Mouse (Mus musculus): ENCODE measurements around the gene Ly6g6f. TPM values are rescaled to one million over a fixed set of nuclear protein-coding genes. Genes with fewer than 3 reads are reported as not detected.

Ly6g6f gene
- polyA plus RNA-seq, 1 experiment from 2014 or later, result 0.62 TPM

DNA sequence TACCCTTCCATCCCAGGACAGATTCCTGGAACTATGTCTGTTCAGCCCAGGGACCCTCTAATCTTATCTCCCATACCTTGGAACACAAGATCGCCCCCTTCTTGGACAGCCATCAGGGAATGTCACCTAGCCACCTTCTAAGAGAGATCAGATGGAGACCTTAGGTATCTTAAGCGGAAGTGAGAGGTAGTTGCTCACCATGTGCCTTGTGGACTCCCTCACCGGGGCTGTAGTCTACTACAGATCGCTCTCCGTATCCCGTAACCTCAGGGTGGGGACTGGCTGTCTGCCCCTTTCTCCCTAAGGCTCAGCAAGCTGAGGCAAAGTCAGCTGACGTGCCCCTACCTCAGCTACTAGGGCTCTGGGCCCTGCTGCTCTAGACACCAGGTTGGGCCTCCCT lies 18.7 kb upstream of the Ly6g6f start:
- Histone ChIP-seq H3K4me1 (peaks cover 4% of the 10 kb centered on the region; the same call in 1 of the 2 replicates), H3K4me3 (no peak overlapping the region), H3K9me3 (replicated peaks) (no peaks in the 10 kb centered on the region), H3K27me3 (no peaks in the 10 kb centered on the region), H3K4me2 (replicated peaks) (no peak overlapping the region), H3K36me3 (peaks cover 50% of the 10 kb centered on the region), H3K27ac (no peak overlapping the region), H3K9ac (no peak overlapping the region)
- ATAC-seq (ENCODE audit: low FRiP score), result no peak
- WGBS, result 92% methylated on average over 7 of the region's 7 CpGs

DNA sequence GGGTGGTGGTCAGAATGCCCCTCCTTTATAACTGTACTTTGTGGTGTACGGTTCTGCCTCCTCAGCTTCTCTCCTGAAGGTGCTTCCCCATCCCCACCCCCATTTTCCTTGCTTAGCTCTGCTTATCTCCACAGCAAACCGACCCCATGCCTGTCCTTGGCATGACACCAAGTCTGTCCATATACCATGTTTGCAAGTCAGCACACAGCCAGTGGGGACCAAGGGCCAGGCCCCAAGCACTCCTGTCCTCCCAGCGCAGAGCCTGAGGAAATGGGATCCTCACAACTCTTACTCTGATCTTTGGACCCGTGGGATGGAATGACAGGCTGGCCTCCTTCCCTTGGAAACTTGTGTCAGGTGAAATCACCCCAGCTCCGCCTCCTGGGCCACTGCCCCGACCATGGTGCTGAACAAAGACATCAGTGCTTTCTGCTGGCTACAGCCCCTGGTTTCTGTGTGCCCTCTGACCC lies 17.8 kb upstream of the Ly6g6f start:
- H3K4me3 ChIP-seq, result no peak overlapping the region
- H3K27me3 ChIP-seq, result no peaks in the 10 kb centered on the region
- no peak overlapping the region for H3K4me2 ChIP-seq (replicated peaks)
- peaks cover 4% of the 10 kb centered on the region; the same call in 1 of the 2 replicates for H3K4me1 ChIP-seq
- H3K9ac ChIP-seq, result 0 out of 2 replicates have a peak overlapping the region, but pooled peaks have one; percentile 27
- 71% methylated on average over 6 of the region's 6 CpGs for WGBS
- H3K9me3 ChIP-seq (replicated peaks), result no peaks in the 10 kb centered on the region
- H3K36me3 ChIP-seq, result peaks cover 57% of the 10 kb centered on the region
- ATAC-seq (ENCODE audit: low FRiP score), result no peak
- no peak overlapping the region for H3K27ac ChIP-seq

DNA sequence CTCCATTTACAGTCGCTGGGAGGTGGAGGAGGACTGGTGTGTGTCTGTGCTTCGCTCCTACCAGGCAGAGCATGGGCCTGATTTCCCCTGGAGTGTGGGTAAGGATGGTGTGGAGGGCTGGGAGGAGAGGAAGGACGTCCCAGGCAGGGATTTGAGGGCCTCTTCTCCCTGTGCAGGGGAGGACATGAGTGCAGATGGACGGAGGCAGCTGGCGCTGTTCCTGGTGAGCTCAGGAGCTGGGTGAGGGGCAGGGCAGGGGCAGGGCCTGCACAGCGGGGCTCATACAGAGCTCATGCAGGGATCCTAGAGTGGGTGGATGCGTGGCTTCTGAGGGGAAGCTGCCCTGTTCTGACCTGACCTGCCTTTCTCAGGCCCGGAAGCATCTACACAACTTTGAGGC lies 16.9 kb upstream of the Ly6g6f start:
- no peak for ATAC-seq (ENCODE audit: low FRiP score)
- H3K36me3 ChIP-seq, result peaks cover 61% of the 10 kb centered on the region
- no peak overlapping the region for H3K4me3 ChIP-seq

DNA sequence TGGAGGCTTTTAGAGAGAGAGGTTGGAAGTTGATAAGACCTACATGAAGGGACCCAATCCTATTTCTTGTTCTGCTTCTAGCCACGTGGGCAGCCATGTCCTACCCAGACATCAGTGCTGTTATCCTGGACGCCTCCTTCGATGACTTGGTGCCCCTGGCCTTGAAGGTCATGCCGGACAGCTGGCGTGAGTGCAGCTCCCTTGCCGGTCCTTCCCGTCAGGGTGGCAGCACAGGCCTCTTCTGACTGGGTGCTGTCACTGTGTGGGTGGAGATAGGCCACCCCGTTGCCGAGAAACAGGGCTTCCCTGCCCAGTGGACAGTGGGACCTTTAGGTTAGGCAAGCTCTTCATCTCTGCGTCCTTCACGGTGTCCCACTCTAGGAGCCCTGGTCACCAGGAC lies 15.8 kb upstream of the Ly6g6f start:
- Histone ChIP-seq H3K4me3 (no peak overlapping the region), H3K9me3 (replicated peaks) (no peaks in the 10 kb centered on the region), H3K27me3 (no peaks in the 10 kb centered on the region), H3K36me3 (peaks cover 72% of the 10 kb centered on the region), H3K9ac (no peak overlapping the region), H3K4me2 (replicated peaks) (no peak overlapping the region), H3K4me1 (peaks cover 2% of the 10 kb centered on the region; the same call in 1 of the 2 replicates), H3K27ac (no peak overlapping the region)
- ATAC-seq (ENCODE audit: low FRiP score), result no peak
- 88% methylated on average over 11 of the region's 11 CpGs for WGBS

More for the DNA sequence above, 16.9 kb upstream of the Ly6g6f start:
- no peak overlapping the region for H3K4me2 ChIP-seq (replicated peaks)
- H3K27me3 ChIP-seq, result no peaks in the 10 kb centered on the region
- H3K9me3 ChIP-seq (replicated peaks), result no peaks in the 10 kb centered on the region
- 81% methylated on average over 8 of the region's 8 CpGs for WGBS
- no peak overlapping the region for H3K9ac ChIP-seq
- H3K27ac ChIP-seq, result no peak overlapping the region
- H3K4me1 ChIP-seq, result peaks cover 4% of the 10 kb centered on the region; the same call in 1 of the 2 replicates

DNA sequence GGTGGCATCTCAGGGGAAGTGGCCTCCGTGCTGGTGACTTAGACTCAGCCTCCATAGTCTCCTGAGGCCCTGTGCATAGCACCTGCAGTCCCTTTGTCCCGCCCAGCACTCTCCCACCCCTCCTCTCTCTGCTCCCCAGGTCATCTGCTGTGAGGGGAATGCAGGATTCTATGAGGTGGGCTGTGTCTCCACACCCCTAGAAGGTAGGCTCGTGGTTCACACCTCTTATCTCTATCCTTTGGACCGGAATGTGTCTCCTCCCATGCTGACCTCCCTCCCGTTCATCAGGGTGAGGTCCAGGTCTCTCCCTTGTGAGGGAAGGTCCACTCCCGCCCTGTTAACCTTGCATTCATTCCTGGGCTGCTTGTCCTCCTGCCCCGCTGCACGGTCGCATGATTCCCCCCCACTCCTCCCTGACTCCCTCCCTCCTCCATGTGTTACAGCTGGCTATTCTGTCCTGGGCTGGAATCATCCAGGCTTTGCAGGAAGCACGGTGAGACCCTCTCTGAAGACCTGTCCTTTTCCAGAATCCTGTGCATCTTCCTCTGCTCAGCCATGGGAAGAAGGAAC lies 14.9 kb upstream of the Ly6g6f start:
- no peaks in the 10 kb centered on the region for H3K27me3 ChIP-seq
- H3K9me3 ChIP-seq (replicated peaks), result no peaks in the 10 kb centered on the region
- no peak overlapping the region for H3K4me3 ChIP-seq
- ATAC-seq (ENCODE audit: low FRiP score), result no peak
- no peak overlapping the region for H3K27ac ChIP-seq
- 70% methylated on average over 10 of the region's 10 CpGs for WGBS
- H3K36me3 ChIP-seq, result peaks cover 79% of the 10 kb centered on the region
- H3K9ac ChIP-seq, result no peak overlapping the region
- H3K4me1 ChIP-seq, result no peaks in the 10 kb centered on the region
- H3K4me2 ChIP-seq (replicated peaks), result no peak overlapping the region

DNA sequence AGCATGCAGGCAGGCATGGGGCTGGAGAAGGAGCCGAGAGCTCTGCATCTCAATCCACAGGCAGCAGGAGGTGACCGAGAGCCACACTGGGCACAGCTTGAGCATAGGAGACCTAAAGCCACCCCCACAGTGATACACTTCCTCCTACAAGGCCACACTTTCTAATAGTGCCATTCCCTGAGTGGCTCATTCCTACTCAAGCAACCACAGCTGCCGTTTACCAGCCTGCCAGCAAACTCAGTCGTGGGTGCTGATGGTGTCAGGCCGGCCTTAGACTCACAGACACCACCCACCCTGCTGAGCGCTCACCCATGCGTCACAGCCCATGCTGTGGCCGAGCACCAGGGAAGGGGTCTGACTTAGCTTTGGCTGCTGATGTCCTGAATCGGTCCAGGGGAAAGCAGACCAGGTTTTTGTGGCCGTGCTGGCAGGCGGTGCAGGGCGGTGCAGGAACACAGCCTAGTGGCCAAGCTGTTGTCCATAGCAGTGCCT lies 11.8 kb upstream of the Ly6g6f start:
- Histone ChIP-seq H3K9me3 (replicated peaks) (no peaks in the 10 kb centered on the region), H3K27me3 (no peaks in the 10 kb centered on the region), H3K36me3 (peaks cover 90% of the 10 kb centered on the region), H3K4me2 (replicated peaks) (no peak overlapping the region), H3K27ac (no peak overlapping the region), H3K4me3 (no peak overlapping the region), H3K9ac (no peak overlapping the region), H3K4me1 (no peaks in the 10 kb centered on the region)
- WGBS, result 79% methylated on average over 12 of the region's 12 CpGs
- no peak for ATAC-seq (ENCODE audit: low FRiP score)

DNA sequence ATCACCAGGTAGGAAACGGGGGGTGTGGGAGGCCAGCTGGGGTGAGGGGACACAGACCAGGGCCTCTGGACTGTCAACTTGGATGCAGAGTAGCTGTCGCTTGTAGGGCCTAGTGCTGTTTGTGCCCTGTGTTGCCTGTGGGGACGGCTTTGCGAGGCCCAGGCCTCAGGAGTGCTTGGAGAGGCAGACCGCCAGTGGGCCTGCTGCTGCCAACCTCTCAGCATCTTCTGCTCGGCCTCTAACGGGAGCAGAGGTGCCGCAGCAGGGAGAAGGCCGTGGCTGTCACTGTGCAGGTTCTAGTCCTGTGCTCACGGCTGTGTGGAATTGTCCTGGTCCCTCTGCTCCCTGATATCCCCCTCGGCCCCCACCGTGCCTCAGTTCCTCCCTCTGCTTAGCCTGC lies 11.2 kb upstream of the Ly6g6f start:
- H3K4me1 ChIP-seq, result no peaks in the 10 kb centered on the region
- H3K4me3 ChIP-seq, result no peak overlapping the region
- 84% methylated on average over 12 of the region's 12 CpGs for WGBS
- H3K36me3 ChIP-seq, result peaks cover 90% of the 10 kb centered on the region
- no peaks in the 10 kb centered on the region for H3K9me3 ChIP-seq (replicated peaks)
- H3K27me3 ChIP-seq, result no peaks in the 10 kb centered on the region
- H3K9ac ChIP-seq, result no peak overlapping the region
- no peak overlapping the region for H3K27ac ChIP-seq
- ATAC-seq (ENCODE audit: low FRiP score), result no peak
- H3K4me2 ChIP-seq (replicated peaks), result no peak overlapping the region

DNA sequence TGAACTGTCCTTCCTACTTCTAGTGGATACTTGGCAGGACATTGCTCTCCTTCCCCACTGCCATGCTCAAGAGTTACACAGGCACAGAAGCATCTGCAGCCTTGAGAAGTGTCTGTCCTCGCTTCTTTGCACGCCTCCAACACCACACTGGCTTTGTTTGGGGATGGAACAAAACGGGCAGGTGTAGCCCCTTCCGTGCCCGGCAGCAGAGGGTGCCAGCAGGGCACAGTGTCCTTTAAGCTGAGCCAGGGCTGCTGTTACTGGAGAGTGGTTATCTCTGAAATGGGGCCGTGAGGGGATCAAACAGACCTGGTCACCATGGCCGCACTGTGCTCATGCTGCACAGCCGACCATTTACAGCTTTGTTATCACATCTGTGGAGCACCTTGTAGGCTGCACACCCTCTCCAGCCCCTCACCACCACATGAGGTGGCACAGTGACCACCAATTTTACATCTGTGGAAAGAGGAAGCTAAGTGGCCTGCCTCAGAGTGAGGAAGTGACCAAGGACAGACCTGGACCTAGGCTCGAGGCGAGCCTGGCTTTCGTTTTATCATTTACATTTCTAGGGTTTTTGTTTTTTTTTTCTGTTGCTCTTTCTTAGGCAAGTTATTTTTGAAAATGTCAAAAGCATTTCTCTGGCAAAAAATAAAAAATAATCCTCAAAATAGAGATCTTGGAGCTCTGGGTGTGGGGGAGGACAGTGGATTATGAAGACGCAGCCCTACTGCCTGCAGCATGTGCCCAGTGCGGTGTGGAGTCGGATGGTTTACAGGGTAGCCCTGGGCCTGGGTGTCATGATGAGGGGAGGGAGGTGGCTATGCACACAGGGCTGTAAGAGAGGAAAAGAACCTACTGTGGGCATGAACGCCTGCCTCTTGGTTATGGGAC lies 9.3 kb upstream of the Ly6g6f start:
- H3K27me3 ChIP-seq, result no peaks in the 10 kb centered on the region
- no peak overlapping the region for H3K4me2 ChIP-seq (replicated peaks)
- H3K27ac ChIP-seq, result no peak overlapping the region
- 92% methylated on average over 15 of the region's 15 CpGs for WGBS
- peaks cover 77% of the 10 kb centered on the region for H3K36me3 ChIP-seq
- ATAC-seq (ENCODE audit: low FRiP score), result no peak
- H3K9me3 ChIP-seq (replicated peaks), result no peaks in the 10 kb centered on the region
- H3K4me1 ChIP-seq, result peaks cover 12% of the 10 kb centered on the region
- H3K9ac ChIP-seq, result 0 out of 2 replicates have a peak overlapping the region, but pooled peaks have one; percentile 8
- H3K4me3 ChIP-seq, result no peak overlapping the region

DNA sequence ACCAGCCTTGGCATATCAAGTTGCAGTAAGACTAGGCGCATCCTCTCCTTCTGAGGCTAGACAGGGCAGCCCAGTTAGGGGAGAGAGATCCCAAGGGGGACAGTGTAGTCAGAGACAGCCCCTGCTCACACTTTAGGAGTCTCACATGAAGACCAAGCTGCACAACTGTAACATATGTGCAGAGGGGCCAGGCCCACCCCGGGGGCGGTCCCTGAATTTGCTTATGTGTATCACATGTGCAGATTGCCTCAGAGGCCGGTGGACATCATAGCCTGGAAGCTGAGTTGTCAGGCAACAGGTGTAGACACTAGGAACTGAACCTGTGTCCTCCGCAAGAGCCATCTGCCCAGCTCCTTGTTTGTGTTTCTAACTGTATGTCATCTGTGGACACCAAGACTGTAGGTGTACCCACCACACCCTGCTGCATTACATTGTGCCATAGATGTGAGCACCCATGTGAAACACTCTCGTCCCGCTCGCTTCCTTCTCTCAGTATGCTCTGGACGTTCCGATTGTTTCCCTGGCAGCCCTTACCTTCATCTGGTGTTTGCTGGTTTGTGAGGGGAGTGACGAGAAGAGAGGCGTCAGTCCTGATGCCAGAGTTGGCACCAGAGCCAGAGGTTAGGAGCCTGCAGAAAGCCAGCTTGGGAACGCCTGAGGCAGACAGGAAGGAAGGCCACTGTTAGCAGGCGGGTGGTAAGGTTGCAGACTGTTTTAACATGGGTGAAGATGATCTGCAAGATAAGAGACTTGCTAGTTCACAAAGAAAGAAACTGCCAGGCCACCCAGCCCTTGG lies 7.2 kb upstream of the Ly6g6f start:
- Histone ChIP-seq H3K27ac (no peak overlapping the region), H3K9me3 (replicated peaks) (no peaks in the 10 kb centered on the region), H3K36me3 (peaks cover 62% of the 10 kb centered on the region), H3K9ac (peak overlapping the region; percentile 32; the same call in 1 of the 2 replicates), H3K4me1 (peaks cover 12% of the 10 kb centered on the region), H3K4me2 (replicated peaks) (no peak overlapping the region), H3K4me3 (no peak overlapping the region), H3K27me3 (no peaks in the 10 kb centered on the region)
- ATAC-seq (ENCODE audit: low FRiP score), result no peak
- WGBS, result 90% methylated on average over 14 of the region's 14 CpGs

DNA sequence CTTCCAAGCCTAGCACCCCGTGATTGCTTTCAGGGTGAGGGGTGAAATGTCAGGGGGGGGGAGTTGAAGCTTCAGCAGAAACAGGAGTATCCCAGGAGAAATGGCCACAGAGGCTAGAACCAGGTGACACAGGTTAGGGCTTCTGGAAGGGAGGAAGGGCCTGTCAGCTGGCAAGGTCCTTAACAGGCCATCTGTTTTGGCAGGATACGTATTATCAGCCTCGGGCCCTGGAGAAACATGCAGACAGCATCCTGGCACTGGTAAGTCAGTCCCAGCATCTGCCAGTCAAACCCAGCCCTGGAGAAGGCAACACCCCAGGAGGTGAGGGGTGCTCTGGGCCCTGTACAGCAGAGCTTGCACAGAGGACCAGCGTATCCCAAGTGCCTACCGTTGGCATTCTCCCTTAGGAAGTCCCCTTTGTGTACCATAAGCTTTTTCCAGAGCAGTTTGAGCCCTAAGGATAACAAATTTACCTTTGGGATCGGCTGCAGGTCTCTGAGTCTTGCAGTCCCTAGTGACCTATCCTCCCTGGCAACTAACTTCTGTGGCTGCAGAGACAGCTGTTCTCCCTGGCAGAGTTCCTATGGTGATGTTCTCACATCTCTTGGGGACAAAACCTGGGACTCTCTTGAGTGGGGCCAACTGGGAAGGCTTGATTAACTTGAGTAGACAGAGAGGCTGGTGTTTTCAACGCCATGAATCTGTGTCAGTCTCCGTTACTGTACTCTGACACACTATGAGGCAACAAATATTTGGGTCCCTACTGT lies 4.9 kb upstream of the Ly6g6f start:
- 69% methylated on average over 8 of the region's 8 CpGs for WGBS
- Histone ChIP-seq H3K36me3 (peaks cover 42% of the 10 kb centered on the region), H3K4me1 (peaks cover 12% of the 10 kb centered on the region), H3K9ac (peak overlapping the region; percentile 82), H3K9me3 (replicated peaks) (no peaks in the 10 kb centered on the region), H3K27ac (peak overlapping the region; percentile 97; the same call in 1 of the 2 replicates), H3K27me3 (0 out of 2 replicates have a peak, but pooled peaks cover 5% of the 10 kb centered on the region), H3K4me2 (replicated peaks) (peak overlapping the region; percentile 67), H3K4me3 (peak overlapping the region; percentile 67)
- ATAC-seq (ENCODE audit: low FRiP score), result no peak

DNA sequence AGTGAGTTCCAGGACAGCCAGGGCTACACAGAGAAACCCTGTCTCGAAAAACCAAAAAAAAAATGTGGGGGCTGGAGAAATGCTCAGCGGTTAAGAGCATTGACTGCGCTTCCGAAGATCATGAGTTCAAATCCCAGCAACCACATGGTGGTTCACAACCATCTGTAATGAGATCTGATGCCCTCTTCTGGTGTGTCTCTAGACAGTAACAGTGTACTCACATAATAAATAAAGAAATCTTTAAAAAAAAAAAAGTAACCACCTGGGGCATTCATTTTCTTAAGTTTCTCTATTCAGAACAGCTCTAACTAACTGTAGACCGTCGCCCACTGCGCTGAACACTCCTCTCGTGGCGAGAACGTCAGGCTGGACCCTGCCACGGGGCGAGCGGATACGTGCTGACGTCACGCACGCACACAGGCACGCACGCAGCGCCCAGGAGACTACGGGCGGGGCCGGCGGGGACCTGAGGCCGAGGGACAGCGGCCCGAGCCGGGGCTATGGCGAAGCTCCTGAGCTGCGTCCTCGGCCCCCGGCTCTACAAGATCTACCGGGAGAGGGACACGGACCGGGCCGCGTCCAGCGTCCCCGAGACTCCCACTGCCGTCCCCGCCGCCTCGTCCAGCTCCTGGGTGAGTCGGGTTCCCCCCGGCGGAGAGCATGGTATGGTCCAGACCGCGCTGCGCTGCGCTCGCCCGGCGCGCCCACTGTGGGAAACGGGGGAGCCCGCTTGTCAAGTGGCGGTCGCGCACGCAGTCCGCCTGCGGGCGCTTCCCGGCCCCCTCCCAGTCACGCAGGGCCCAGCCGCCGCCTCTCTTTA lies 3.6 kb upstream of the Ly6g6f start, which contains the start of gene Abhd16a:
Abhd16a (plus strand) TSS at position 439 of the 820 bp plus-strand sequence.
- H3K4me1 ChIP-seq, result peaks cover 12% of the 10 kb centered on the region

More for the DNA sequence above, 3.6 kb upstream of the Ly6g6f start, which contains the start of gene Abhd16a:
- Histone ChIP-seq H3K9me3 (replicated peaks) (no peaks in the 10 kb centered on the region), H3K27ac (peak within 1 kb of the TSS; percentile 97), H3K4me3 (peak within 1 kb of the TSS; percentile 67), H3K4me2 (replicated peaks) (peak within 1 kb of the TSS; percentile 67), H3K36me3 (peaks cover 28% of the 10 kb centered on the region), H3K27me3 (0 out of 2 replicates have a peak, but pooled peaks cover 6% of the 10 kb centered on the region), H3K9ac (peak within 1 kb of the TSS; percentile 82)
- peak; percentile 98 for ATAC-seq (ENCODE audit: low FRiP score)
- WGBS, result 2% methylated on average over 67 of the region's 67 CpGs

All from hindbrain, embryonic 12.5 days (tissue).